Mouse (Mus musculus): Measurements from ENCODE around the gene Tenm4. TPM values are rescaled to one million over a fixed set of nuclear protein-coding genes. Genes with fewer than 3 reads are reported as not detected.

Tenm4 gene
- polyA plus RNA-seq, 1 experiment: 9.8 TPM

DNA sequence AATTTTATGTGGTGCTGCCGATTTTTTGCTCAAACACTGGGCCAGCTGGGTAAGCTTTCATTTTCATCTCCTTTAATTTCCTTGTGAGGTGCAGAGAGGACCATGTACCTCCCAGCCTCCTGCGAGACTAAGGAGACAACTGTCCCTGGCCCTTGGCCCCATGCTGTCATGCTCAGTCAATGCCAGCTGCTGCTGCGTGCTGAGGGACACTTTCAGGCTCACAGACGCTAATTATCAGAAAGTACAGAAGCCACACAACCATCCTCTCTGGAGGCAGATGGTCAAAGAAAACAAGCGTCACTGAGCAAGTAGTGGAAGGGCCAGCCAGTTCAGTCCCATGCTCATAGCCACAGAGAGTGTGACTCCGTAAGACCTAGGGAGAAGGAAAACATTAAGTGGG is 287.9 kb downstream of the Tenm4 start:
- no peaks in the 10 kb centered on the region for H3K4me1 ChIP-seq (ENCODE audit: control insufficient read depth, insufficient read depth, insufficient read length, low read length)
- no peak overlapping the region for H3K27ac ChIP-seq (replicated peaks; ENCODE audit: low read depth, low read length)
- H3K4me3 ChIP-seq (ENCODE audit: insufficient read depth, low read depth, low read length): no peak overlapping the region

DNA sequence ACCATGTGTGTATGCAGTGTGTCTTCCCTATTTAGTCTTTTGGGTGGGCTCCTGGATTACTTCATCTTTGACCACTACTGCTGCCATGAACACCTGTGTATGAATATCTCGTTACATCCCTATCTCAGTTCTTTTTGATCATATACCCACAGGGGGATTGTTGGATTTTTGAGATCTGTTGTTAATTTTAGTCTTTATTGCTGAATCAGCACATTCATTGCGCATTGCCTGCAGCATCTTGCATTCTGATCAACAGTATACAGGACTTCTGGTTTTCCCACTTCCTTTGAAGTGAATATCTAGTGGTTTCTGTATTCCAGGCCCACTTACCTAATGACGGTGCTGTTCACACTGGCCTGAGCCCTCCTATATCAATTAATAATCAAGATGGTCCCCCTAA is 295.7 kb downstream of the Tenm4 start:
- no peak overlapping the region for H3K4me3 ChIP-seq (ENCODE audit: insufficient read depth, low read depth, low read length)
- no peak overlapping the region for H3K27ac ChIP-seq (replicated peaks; ENCODE audit: low read depth, low read length)
- H3K4me1 ChIP-seq (ENCODE audit: control insufficient read depth, insufficient read depth, insufficient read length, low read length): no peaks in the 10 kb centered on the region

DNA sequence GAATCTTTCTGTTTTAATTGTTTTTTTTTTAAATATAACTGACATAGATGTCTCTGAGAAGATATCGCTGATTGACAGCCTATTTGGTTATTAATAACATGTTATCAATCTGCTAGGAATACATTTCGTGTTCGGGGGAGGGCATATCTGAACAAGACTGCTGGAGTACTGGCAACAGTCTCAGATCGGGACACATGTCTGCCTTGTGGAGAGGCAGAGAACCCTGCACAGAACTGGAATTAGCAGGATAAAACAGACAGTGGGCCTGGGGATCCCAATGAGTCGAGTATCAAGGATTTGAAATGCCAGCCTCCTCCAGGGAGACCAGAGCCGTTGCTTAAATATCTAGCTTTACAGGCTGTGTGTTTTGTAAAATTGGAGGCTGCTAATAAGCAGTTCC is 299.8 kb downstream of the Tenm4 start:
- Histone ChIP-seq H3K4me1 (ENCODE audit: control insufficient read depth, insufficient read depth, insufficient read length, low read length) (no peaks in the 10 kb centered on the region), H3K4me3 (ENCODE audit: insufficient read depth, low read depth, low read length) (no peak overlapping the region), H3K27ac (replicated peaks; ENCODE audit: low read depth, low read length) (no peak overlapping the region)

DNA sequence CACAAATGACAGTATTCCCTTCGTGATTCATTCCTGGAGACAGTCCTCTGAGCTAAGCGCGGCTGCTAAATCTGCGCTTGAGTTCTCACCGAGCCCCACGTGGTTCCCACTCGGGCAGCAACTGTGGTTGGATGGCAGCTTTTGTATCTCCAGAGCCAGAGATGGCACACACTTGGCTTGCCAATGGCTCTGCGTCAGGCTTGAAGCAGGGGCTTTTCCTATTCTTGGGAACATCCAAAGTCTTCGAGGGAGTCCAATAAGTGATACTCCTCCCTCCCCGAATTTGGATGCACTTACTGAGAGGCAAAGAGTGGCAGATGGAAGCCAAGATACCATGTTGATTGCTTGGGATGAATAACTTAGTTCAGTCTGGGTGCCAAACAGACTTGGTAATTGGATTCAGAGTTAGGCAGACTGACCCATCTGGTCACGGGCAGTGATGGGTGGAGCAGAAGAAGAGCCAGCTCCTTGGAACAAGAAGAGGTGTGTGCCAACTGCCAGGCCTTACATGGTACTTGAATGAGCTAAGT is 303.6 kb downstream of the Tenm4 start:
- H3K27ac ChIP-seq (replicated peaks; ENCODE audit: low read depth, low read length): no peak overlapping the region

DNA sequence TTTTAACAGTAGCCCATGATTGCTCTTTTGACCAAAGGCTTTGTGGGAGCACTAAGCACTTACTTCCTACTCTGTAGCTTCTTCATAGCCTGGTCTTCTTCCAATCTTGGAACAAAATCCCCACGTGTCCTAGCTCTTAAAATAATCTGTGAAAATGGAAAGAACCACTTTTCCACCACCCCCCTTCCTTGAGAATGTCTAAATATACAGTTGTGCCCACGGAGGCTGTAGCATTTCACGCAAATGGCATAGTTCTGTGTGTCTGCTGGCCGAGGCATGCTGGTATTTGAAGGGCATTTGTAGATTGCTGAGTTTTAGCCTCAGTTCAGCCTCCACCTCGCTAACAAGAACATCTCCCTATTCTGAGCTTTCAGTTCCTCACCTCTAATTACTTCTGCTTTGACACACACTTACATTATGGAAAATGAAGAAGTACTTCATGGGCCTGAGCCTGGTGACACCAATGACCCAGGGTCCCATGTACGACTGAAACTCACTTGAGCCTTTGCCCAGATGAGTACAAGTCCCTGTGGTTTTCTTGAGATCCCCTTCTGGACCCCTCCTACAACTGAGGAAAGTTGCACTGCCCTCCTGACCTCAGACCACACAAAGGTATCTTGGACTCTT is 306.1 kb downstream of the Tenm4 start:
- Histone ChIP-seq H3K4me1 (ENCODE audit: control insufficient read depth, insufficient read depth, insufficient read length, low read length) (no peaks in the 10 kb centered on the region), H3K4me3 (ENCODE audit: insufficient read depth, low read depth, low read length) (no peak overlapping the region), H3K27ac (replicated peaks; ENCODE audit: low read depth, low read length) (no peak overlapping the region)

More for the DNA sequence above, 303.6 kb downstream of the Tenm4 start:
- Histone ChIP-seq H3K4me1 (ENCODE audit: control insufficient read depth, insufficient read depth, insufficient read length, low read length) (no peaks in the 10 kb centered on the region), H3K4me3 (ENCODE audit: insufficient read depth, low read depth, low read length) (no peak overlapping the region)

DNA sequence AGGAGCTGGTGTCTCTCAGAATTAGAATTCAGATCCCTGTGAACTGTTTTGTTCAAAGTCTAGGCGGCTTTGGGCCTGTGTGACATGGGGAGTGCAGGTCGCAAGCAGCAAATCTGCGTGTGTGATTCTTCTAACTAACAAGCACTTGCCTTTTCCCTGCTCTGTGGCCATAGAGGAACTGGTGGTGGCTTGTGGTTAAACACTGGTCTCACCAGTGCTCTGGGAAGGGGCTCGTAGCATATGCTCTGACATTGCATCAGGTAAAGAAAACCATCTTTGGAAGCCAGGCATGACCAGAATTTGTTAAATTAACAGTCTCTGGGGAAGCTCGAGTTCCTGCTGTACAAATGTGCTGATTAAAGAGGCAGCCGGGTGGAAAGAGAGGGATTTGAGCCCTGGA is 308.1 kb downstream of the Tenm4 start:
- Histone ChIP-seq H3K4me1 (ENCODE audit: control insufficient read depth, insufficient read depth, insufficient read length, low read length) (no peaks in the 10 kb centered on the region), H3K27ac (replicated peaks; ENCODE audit: low read depth, low read length) (no peak overlapping the region)

DNA sequence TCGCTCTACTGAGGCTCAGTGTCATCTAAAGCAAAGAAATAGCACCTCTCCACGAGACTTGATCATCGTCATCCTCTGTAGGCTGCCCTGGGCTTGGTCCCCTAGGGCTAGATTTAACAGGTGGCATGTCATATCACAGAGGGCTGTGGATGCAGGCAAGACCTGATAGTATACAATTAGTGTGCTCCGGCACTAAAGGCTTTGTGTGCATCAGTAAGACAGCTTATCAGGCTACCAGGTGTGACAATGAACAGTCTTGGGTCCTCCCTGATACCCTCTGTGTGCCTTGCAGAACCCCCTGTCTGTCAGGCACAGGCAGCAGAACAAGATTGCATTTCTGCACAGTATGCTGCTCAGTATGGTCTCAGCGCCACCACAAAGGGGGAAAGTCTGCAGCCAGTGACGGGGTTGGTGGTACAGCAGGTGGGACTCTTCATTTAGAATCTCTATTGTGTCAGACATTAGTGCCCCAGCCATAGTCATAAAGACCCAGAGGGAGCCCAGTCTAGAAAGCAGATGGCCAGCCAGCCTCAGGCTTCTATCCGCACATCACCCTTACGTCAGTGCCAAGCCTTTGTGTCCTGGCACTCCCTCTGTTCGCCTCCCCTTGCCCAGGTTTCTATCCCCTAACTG is 309.4 kb downstream of the Tenm4 start:
- H3K27ac ChIP-seq (replicated peaks; ENCODE audit: low read depth, low read length): no peak overlapping the region
- H3K4me1 ChIP-seq (ENCODE audit: control insufficient read depth, insufficient read depth, insufficient read length, low read length): no peaks in the 10 kb centered on the region
- no peak overlapping the region for H3K4me3 ChIP-seq (ENCODE audit: insufficient read depth, low read depth, low read length)

More for the DNA sequence above, 308.1 kb downstream of the Tenm4 start:
- no peak overlapping the region for H3K4me3 ChIP-seq (ENCODE audit: insufficient read depth, low read depth, low read length)

DNA sequence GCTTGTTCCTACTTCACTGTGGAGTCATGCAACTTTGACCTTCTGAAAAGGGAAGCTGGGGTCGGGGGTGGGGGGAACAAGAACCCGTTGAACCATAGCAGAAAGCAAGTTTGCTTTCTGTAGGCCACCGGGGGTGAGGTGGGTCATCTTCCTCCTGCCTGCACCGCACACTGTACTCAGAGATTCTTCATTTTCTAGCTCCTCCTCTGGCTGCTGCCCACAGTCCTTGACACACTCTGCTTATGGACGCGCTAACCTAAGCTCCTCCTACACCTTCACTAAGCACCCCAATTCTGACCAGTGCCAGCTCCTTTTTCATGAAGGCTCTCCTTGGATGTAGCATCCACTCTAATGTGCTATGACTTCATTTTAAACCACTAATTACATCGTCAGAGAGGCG is 311.9 kb downstream of the Tenm4 start:
- Histone ChIP-seq H3K27ac (replicated peaks; ENCODE audit: low read depth, low read length) (no peak overlapping the region), H3K4me3 (ENCODE audit: insufficient read depth, low read depth, low read length) (no peak overlapping the region), H3K4me1 (ENCODE audit: control insufficient read depth, insufficient read depth, insufficient read length, low read length) (no peaks in the 10 kb centered on the region)

DNA sequence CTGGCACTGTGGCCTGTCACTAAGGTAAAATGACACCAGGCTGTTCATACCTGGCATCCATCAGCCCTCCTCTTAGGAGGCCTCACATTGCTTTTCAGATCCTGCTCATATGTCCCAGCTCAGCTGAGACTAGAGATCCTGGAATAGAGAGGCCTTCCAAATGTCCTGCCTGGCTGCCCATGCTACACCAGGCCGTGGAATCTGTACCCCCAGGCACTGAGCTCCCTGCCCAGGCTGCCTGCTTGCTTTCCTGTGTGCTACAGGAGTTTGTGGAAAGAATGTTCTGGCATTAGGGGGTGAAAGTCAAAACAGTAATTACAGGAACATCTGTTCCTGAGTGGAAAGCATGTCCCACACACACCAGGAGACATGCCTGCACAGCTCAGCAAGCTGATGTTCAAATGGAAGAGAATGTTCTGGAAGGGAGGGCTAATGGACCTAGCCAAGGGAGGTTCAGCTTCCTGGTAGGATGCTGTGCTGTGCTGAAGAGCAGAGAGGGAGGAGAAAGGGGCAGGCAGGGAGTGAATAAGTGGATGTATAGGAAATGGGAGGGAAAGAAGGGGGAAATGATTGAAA is 313.0 kb downstream of the Tenm4 start:
- H3K27ac ChIP-seq (replicated peaks; ENCODE audit: low read depth, low read length): no peak overlapping the region
- H3K4me3 ChIP-seq (ENCODE audit: insufficient read depth, low read depth, low read length): no peak overlapping the region
- H3K4me1 ChIP-seq (ENCODE audit: control insufficient read depth, insufficient read depth, insufficient read length, low read length): no peaks in the 10 kb centered on the region

DNA sequence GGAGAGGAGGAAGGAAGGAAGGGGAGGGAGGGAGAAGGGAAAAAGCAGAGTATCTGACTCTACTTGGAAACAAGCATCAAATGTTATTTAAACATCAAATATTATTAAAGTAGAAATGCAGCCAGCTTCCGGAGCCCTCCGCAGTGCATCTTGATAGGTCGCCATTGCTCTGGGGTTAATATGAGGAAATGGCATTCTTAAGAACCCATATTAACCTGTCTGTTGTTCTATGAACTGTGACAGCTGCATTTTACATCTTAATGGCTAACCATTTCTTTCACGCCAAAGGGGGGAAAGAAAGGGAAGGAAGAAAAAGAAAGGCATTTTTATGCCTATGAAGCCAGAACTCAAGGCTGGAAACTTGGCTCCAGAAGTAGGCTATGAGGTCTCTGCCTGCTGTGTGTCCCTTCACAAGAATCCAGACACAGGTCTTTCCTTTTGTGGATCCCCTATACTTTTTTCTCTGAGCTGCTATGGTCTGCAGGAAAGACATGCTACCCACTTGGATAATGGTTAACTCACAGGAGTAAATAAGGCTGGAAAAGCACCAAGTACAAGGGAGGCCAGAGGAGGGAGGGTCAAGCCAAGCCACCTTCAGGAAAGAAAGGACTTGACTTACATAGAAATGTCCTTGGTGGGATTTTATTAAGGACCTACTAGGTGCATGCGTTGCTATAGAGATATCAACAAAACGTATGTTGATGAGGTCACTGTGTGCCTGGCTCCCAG is 318.5 kb downstream of the Tenm4 start:
- Histone ChIP-seq H3K27ac (replicated peaks; ENCODE audit: low read depth, low read length) (no peak overlapping the region), H3K4me3 (ENCODE audit: insufficient read depth, low read depth, low read length) (no peak overlapping the region), H3K4me1 (ENCODE audit: control insufficient read depth, insufficient read depth, insufficient read length, low read length) (no peaks in the 10 kb centered on the region)

DNA sequence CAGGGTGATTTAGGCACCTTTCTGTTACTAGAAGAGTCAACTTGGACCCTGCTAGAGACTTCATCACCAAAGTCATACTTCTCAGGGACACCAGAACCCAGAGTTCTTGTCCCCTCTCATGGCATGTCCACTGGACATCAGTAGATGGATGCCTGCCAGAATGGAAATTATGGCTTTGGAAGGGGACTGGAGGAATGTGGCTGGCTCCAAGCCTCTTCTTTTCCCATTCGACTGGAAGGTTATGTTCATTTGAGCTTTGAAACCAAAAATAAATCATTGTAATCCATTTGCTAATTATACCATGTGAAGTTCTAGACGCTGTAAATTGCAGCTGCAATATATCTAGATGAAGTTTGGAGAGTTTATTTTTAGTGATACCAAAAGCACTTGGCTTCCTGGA is 320.9 kb downstream of the Tenm4 start:
- H3K27ac ChIP-seq (replicated peaks; ENCODE audit: low read depth, low read length): no peak overlapping the region
- no peak overlapping the region for H3K4me3 ChIP-seq (ENCODE audit: insufficient read depth, low read depth, low read length)
- no peaks in the 10 kb centered on the region for H3K4me1 ChIP-seq (ENCODE audit: control insufficient read depth, insufficient read depth, insufficient read length, low read length)

DNA sequence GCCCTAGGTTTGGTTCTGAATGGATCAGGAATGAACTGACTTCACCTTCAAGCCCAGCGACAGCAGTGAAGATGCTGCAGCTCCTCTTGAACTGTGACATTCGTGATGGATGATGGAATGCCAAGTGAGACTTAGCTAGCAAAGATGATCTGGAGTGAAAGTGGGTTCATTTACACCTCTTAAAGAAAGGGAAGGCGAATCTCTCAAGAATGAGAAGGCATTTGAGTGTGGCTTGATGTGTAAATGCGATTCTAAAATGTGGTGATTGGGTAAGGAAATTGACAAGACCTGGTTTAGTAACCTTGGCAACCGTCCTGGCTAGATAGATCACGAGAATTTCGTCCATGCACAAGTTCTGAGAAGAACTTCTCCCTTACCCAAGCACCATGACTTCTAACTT is 321.6 kb downstream of the Tenm4 start:
- H3K4me3 ChIP-seq (ENCODE audit: insufficient read depth, low read depth, low read length): no peak overlapping the region
- H3K27ac ChIP-seq (replicated peaks; ENCODE audit: low read depth, low read length): no peak overlapping the region
- no peaks in the 10 kb centered on the region for H3K4me1 ChIP-seq (ENCODE audit: control insufficient read depth, insufficient read depth, insufficient read length, low read length)

DNA sequence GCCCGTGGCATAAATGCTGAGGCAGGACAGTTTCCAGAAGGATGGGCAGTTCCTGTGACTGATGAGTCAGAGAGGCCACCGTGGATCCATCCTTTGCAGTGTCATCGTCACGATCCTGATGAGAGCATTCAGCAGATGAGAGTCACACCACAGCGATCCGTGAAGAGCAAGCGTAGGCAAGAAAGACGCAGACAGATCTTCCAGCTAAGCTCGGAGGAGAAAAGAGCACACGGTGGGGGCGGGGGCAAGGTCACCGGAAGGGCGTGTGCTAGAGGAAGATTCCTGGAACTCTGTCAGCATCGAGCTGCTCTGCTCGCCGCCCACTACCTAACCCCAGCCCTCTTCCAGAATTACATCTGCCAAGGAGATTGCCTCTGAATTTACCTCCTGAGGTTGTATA is 323.0 kb downstream of the Tenm4 start:
- H3K4me3 ChIP-seq (ENCODE audit: insufficient read depth, low read depth, low read length): no peak overlapping the region
- H3K27ac ChIP-seq (replicated peaks; ENCODE audit: low read depth, low read length): no peak overlapping the region
- no peaks in the 10 kb centered on the region for H3K4me1 ChIP-seq (ENCODE audit: control insufficient read depth, insufficient read depth, insufficient read length, low read length)

DNA sequence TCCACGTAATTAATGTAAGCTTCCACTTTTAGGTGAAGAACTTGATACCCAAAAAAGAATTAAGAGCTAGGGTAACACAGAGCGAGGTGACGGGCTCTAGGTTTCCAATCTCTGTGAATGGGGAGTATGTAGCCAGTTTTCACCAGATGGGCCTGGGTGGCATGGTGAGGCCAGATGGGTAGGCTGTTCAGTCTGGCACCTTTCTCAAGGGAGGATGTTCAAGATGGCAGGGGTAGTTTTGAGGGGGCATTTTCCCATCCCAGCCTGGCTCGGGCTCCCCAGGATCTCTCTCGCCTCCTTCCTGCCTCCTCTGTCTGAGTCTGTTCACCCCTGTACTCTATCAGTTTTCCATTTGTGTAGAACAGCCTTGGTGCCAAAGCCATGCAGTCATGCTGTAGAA is 329.1 kb downstream of the Tenm4 start:
- no peak overlapping the region for H3K27ac ChIP-seq (replicated peaks; ENCODE audit: low read depth, low read length)
- H3K4me3 ChIP-seq (ENCODE audit: insufficient read depth, low read depth, low read length): no peak overlapping the region
- H3K4me1 ChIP-seq (ENCODE audit: control insufficient read depth, insufficient read depth, insufficient read length, low read length): peaks cover 10% of the 10 kb centered on the region; the same call in 1 of the 2 replicates

DNA sequence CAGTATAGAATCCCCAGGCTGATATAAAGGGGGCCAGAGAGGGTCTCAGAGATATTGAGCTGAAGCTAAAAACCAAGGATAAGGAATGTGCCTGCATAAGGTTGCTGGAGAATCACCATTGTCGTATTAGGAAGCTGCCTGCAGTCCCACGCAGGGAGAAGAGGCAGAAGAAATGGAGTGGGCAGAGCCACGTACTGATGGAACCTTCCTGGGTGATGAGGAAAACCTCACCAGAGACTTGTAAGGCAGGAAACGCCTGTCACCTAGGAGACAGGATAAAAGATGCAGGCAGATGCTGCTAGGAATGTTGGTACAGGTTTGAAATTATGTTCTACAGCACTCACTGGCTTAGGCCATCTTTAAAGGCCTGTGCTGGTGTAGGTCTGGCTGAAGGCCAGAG is 329.8 kb downstream of the Tenm4 start:
- Histone ChIP-seq H3K4me3 (ENCODE audit: insufficient read depth, low read depth, low read length) (no peak overlapping the region), H3K4me1 (ENCODE audit: control insufficient read depth, insufficient read depth, insufficient read length, low read length) (peaks cover 10% of the 10 kb centered on the region; the same call in 1 of the 2 replicates), H3K27ac (replicated peaks; ENCODE audit: low read depth, low read length) (no peak overlapping the region)

All from brown adipose tissue, adult 24 weeks (tissue).